Mouse (Mus musculus): Measurements from ENCODE around the gene Klhl24. TPM values are rescaled to one million over a fixed set of nuclear protein-coding genes. Genes with fewer than 3 reads are reported as not detected.
"Not testable (repeated sequence)": the region's sequence is repeated elsewhere in the genome, so short reads cannot be mapped to it uniquely, and the experiment has no call there.

Klhl24 gene
- total RNA-seq (2022) = 10 to 100 TPM; 75.5 to 87.5 (median 82.7) TPM

DNA sequence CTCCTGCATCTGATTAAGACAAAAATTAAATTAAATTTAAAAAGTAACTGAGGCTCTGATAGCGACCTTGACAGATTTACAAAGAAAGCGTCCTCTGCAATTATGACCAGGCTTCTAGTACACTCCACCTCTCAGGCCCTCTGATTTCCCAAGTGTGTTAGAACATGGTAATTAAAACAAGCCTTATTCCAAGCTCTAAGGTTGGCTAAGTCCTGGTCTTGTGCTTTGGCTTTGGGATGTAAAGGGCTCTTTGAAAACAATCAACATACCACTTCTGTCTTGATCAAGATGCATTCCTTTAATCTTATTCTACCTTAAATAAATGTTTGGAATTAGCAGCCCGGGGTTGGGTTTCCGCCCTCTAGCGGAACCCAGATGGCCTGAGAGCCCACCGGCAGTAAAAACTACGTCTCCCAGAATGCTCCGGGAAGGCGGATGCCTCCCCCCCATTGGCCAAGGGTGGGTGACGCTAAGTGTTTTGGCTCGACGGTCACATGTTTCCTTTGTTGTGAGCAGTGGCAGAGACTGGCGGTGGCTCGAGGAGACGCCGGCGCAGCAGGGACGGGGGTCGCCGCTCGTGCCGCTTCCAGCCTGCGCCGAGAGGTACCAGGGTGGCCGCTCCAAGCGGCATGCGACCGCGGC, at the start of gene Klhl24:
Gene Klhl24 (plus strand): TSS at position 474 of the 642 bp plus-strand sequence.
- DNase-seq (ENCODE audit: low spot score in 2 of 2) = peak; percentile 81 to 96

GRCm38 (mm10) chr16:20052655-20053054, 44.7 kb upstream of the Klhl24 start:
- DNase-seq (ENCODE audit: low spot score in 2 of 2) = no peak

DNA sequence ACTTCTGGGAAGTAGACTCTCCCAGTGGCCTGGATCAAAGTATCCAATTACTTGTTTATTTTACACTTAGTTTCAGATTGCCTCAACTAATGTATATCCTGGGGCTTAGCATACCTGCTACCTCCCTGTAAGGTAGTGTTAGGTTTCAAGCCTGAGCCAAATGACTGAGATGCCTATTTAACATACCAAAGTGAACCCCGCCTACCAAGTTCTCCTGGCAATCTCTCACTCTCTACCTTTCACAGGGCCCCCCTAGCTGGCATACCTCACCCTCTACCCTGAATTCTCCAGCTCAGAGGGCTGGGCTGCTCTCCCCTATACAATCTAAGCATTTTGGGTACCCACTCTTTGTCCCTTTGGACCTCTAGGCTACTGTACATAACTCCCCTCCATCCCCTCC, 24.6 kb upstream of the Klhl24 start:
- no peak for DNase-seq (ENCODE audit: low spot score in 2 of 2)

DNA sequence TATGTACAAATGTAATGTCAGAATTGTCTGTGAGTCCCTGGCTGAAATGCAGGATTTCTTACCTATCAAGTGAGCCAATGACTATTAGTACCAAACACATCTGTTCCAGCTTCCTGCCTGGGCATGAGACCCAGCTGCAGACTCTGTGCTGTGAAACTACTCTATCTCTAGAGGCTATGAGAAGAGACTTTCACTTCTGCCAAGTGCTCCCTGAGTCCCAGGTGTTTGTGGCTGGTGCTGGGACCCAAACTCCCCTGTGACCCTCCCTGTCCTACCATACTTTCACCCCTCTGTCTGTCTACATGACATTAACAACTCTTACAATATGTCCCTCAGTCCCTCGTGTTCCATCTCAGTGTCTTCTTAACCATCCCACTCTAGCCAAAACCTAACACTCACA, 20.7 kb upstream of the Klhl24 start:
- no peak for DNase-seq (ENCODE audit: low spot score in 2 of 2)

DNA sequence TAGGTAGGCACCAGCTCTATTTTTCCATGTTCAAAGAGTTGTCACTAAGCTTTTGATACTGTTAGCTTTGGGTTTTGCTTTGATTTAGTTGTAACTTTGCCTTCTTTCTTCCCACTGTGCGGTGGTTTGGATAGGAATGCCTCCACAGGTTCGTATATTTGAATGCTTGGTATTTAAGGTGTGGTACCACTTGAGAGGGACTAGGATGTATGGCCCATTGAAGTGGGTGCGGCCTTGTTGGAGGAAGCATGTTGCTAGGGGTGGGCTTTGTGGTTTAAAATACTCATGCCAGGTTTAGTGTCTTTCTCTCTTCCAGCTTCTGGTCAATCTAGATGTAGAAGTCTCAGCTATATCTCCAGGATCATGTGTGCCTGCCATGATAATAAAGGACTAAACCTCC, 17.1 kb upstream of the Klhl24 start:
- DNase-seq (ENCODE audit: low spot score in 2 of 2) = no peak

GRCm38 (mm10) chr16:20084623-20085022, 12.7 kb upstream of the Klhl24 start:
- no peak for DNase-seq (ENCODE audit: low spot score in 2 of 2)

- no peak for DNase-seq (ENCODE audit: low spot score in 2 of 2)
Measured at GRCm38 (mm10) chr16:20085250-20085905, 12.0 kb upstream of the Klhl24 start.

GRCm38 (mm10) chr16:20086976-20087375, 10.4 kb upstream of the Klhl24 start:
- DNase-seq (ENCODE audit: low spot score in 2 of 2) = peak in 1 of 2 experiments; percentile 29

DNA sequence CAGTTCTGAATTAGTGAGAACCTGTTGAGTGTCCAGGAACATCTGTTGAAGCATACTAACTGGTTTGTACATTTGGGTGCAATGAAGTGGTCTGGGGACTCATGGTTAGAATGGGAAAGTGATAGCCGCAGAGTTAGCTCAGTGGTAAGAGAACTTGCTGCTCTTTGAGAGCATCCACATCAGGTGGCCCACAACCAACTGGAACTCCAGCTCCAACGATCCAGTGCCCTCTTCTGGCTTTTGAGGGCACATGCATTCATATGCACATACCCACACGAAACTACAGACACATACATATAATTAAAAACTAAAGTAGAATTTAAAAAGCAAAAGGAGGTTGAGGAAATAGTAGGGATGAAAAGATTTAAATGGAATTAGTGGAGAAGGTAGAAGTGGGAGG, 7.7 kb upstream of the Klhl24 start:
- no peak for DNase-seq (ENCODE audit: low spot score in 2 of 2)

GRCm38 (mm10) chr16:20090921-20091575, 6.3 kb upstream of the Klhl24 start:
- DNase-seq (ENCODE audit: low spot score in 2 of 2) = no peak

DNA sequence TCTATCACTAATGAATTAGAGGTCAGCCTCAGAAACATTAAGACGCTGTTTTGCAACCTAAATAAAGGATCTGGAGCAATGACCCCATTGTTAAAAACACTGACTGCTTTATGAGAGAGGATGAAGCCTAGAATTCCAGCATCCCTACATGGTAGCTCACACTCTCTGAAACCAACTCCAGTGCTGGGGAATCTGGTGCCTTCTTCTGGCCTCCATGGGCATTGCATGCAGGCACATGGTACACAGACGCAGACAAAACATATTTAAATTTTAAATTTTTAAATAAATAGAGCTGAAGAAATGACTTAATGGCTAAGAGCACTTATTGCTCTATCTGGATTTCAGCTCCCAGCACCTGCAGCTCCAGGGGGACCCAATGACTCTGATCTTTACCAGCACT, 1.4 kb upstream of the Klhl24 start:
- DNase-seq (ENCODE audit: low spot score in 2 of 2) = no peak

DNA sequence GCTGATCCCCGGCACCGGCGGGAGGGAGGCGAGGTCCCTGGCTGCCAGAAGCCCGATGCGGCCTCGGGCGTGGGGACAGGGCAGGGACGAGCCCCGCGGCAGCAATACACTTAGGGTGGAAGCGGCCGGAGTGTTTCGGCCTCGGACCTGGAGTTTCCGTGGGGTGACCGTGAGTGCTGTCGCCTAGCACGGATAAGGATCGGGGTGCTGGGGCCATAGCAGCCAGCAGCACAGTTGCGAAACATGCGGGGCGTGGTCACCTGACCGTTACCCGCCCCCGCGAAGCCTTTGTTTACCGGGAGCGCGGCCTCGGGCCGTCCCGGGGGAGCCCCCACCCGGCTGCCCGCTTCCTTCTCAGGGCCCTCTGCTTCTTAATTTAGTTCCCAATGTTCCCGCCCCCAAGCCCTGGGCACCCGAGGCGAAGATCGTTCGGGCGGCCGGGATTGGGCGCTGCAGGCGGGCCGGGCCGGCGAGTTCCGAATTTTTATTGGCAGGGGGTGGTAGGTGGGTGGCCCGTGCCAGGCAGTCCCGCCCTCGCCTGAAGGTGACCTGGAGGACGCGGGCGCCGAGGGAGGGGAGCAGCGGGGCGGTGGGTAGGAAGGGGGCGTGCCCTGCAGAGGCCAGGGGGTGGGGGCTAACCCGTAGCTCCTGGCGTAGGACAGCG, 501 bp downstream of the Klhl24 start:
- peak; percentile 77 to 89 for DNase-seq (ENCODE audit: low spot score in 2 of 2)

GRCm38 (mm10) chr16:20098375-20098727, 1.0 kb downstream of the Klhl24 start:
- DNase-seq (ENCODE audit: low spot score in 2 of 2) = no peak

DNA sequence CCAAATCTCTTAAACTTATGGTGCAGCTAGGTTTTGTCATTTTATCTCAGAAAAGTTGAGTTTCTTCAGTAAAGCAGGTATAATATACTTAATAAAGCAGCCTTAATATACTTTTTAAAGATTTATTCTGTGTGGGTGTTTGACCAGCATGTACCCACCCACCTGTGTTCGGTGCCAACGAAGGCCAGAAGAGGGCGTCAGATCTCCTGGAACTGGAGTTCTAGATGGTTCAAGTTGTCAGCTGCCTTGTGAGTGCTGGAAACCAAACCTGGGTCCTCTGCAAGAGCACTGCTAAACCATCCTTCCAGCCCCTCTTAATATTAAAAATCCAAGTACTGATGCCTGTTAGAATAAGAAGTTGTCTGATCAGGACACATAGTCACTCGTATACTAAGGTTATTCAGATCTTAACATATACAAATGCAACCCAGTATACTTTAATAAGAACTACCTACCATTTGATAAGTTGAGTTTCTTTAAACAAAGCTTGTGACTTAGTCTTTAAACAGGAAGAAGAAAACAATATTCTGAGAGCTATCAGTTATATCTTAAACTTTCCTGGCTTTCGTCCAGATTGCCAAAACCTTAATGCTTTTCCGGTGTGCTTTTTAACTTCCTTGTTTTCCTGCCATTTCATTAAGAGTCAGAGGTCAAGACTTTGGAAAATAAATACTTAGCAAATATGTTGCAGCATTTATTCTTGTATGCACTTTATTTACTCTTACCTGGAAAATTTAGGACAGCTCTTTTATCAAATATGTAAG, 1.7 kb downstream of the Klhl24 start:
- no peak for DNase-seq (ENCODE audit: low spot score in 2 of 2)

- DNase-seq (ENCODE audit: low spot score in 2 of 2) = no peak
Measured at GRCm38 (mm10) chr16:20106996-20107395, 9.7 kb downstream of the Klhl24 start.

DNA sequence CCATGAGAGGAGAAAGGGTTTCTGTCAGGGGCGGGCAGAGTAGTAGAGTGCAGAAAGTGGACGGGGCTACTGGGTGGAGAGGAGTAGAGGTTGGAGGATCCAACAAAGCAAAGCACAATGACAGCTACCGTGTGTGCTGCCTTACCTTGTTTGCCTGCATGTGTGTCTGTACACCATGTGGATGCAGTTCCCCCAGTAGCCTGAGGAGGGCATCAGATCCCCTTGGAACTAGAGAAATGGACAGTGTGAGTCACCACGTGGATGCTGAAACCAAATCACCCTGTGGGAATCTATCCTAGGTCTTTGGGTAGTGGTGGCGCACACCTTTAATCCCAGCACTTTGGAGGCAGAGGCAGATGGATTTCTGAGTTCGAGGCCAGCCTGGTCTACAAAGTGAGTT, 11.6 kb downstream of the Klhl24 start:
- DNase-seq (ENCODE audit: low spot score in 2 of 2) = no peak

- no peak for DNase-seq (ENCODE audit: low spot score in 2 of 2)
Measured at GRCm38 (mm10) chr16:20112649-20113048, 15.3 kb downstream of the Klhl24 start.

- no peak for DNase-seq (ENCODE audit: low spot score in 2 of 2)
Measured at GRCm38 (mm10) chr16:20116069-20116468, 18.7 kb downstream of the Klhl24 start.

DNA sequence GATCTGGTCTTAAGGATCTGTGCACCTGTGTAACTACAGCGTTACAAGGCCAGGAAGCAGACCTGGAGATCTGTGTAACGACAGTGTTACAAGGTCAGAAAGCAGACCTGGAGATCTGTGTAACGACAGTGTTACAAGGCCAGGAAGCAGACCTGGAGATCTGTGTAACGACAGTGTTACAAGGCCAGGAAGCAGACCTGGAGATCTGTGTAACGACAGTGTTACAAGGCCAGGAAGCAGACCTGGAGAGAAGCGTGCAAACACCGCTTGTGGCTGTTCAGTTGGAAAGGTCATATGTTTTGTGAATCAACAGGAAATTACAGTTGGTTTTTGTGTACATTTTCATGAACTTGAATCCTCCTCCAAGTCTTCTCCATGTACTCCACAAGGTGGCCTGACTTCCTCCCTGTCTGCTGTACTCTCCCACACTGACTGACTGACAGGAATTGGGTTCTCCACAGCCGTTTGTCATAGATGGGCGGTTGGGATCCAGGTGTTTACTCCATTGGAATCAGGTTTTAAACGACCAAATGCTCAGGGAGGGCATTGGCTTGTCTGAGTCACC, 29.1 kb downstream of the Klhl24 start:
- DNase-seq (ENCODE audit: low spot score in 2 of 2) = not testable (repeated sequence)

DNA sequence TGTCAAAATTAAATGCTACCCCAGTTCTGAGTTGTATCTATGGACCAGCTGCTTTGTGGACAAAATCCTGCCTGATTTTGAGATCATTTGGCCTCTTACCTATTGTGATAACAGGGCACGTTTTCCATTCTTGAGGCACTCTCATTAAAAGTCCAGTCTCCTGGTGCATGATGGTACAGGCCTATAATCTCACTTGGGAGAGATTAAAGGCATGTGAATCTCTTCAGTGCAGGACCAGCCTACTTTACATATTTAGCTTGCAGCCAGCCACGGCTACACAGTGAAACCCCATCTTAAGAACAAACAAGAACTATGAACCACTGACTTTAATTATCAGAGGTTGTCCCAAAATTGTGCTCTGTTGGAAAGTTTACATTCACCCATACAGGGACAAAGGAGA, 33.1 kb downstream of the Klhl24 start:
- no peak for DNase-seq (ENCODE audit: low spot score in 2 of 2)

Data from left cerebral cortex, adult 8-10 months (tissue).